Mouse (Mus musculus) liver, adult 2 months (tissue): ENCODE results near the gene Gxylt2. TPM values are rescaled to one million over a fixed set of nuclear protein-coding genes. Genes with fewer than 3 reads are reported as not detected.
A peak's percentile ranks its signal among the peaks of the same experiment; 100 is the strongest.

Experiments used
- DNase-seq: peaks from one replicate; pipeline ENCODE4 v3.0.0-alpha.2; 2011; ENCODE audit warnings: low read depth, low spot score; ENCODE audit errors: extremely low read depth
- H3K27ac ChIP-seq: fragments of 200-500 bp; replicated peaks from 2 replicates; pipeline ENCODE4 v1.5.1; 2012; ENCODE audit warnings: low read depth, mild to moderate bottlenecking, control low read depth, inconsistent platforms, low read length; ENCODE audit not compliant: insufficient read depth
- H3K27me3 ChIP-seq: fragments of 200-500 bp; 2 replicates; pipeline ENCODE4 v1.6.1; 2012; ENCODE audit warnings: mild to moderate bottlenecking, moderate library complexity, low read length, inconsistent platforms; ENCODE audit not compliant: control insufficient read depth, insufficient read depth
- H3K36me3 ChIP-seq: fragments of 200-500 bp; 2 replicates; pipeline ENCODE4 v1.6.1; 2012; ENCODE audit warnings: low read length, inconsistent platforms; ENCODE audit not compliant: control insufficient read depth, insufficient read depth
- H3K4me1 ChIP-seq: fragments of 200-500 bp; 2 replicates; pipeline ENCODE4 v1.6.1; 2011; ENCODE audit warnings: low read length; ENCODE audit not compliant: control insufficient read depth, insufficient read depth
- H3K4me3 ChIP-seq: fragments of 200-500 bp; 2 replicates; pipeline ENCODE4 v1.5.1; 2011; ENCODE audit warnings: low read depth, mild to moderate bottlenecking, control low read depth, low read length, moderate library complexity; ENCODE audit not compliant: insufficient read depth
- H3K79me2 ChIP-seq: fragments of 200-500 bp; 2 replicates; pipeline ENCODE4 v1.6.1; 2012; ENCODE audit warnings: inconsistent platforms, mild to moderate bottlenecking, low read length, moderate library complexity; ENCODE audit not compliant: control insufficient read depth, insufficient read depth
- H3K9ac ChIP-seq: fragments of 200-500 bp; 2 replicates; pipeline ENCODE4 v1.6.1; 2012; ENCODE audit warnings: low read depth, mild to moderate bottlenecking, control low read depth, inconsistent platforms, low read length
- CTCF ChIP-seq: fragments of 200-500 bp; IDR thresholded peaks from 2 replicates; pipeline ENCODE4 v1.5.1; 2011; ENCODE audit warnings: low read depth, low read length, control low read depth
- POLR2A ChIP-seq: fragments of 200-500 bp; IDR thresholded peaks from 2 replicates; pipeline ENCODE4 v1.6.1; 2011; ENCODE audit warnings: low read length, control low read depth; ENCODE audit not compliant: insufficient read depth; ENCODE audit errors: extremely low read depth
- WGBS: fragments of 180-500 bp; shearing (Covaris S2); methylation state at CpG from one replicate; pipeline ENCODE4 v1.1.7; 2018; 5-methylcytosine and 5-hydroxymethylcytosine counted together
- polyA plus RNA-seq: library from polyadenylated mRNA; depleted of rRNA; stranded (reverse); fragments of >200 nt; gene quantifications from 2 replicates; pipeline ENCODE4 v1.2.3, GENCODE M21; 2012
- total RNA-seq: library from RNA; depleted of rRNA; stranded (reverse); fragments of >200 nt; gene quantifications from 2 replicates; pipeline ENCODE4 v1.2.3, GENCODE M21; 2014

The Gxylt2 gene
- total and polyA plus RNA-seq, 2 experiments = under 0.01 TPM; not detected in 1

GRCm38 (mm10) chr6:100831188-100831587 is 126.7 kb downstream of the Gxylt2 start:
- no peak overlapping the region for H3K27ac ChIP-seq
- H3K36me3 ChIP-seq = peaks cover 8% of the 10 kb centered on the region; the same call in 1 of the 2 replicates
- TF ChIP-seq CTCF = no peak
- no peak for TF ChIP-seq POLR2A
- no peak overlapping the region for H3K4me3 ChIP-seq
- H3K27me3 ChIP-seq = no peaks in the 10 kb centered on the region
- no peak overlapping the region for H3K9ac ChIP-seq
- no peak for DNase-seq
- 80% methylated on average over 3 of the region's 3 CpGs for WGBS
- H3K4me1 ChIP-seq = peaks cover 2% of the 10 kb centered on the region
- peaks cover 10% of the 10 kb centered on the region; the same call in 1 of the 2 replicates for H3K79me2 ChIP-seq

- H3K27ac ChIP-seq = no peak overlapping the region
- no peak for TF ChIP-seq CTCF
- TF ChIP-seq POLR2A = no peak
- peak; percentile 86 for DNase-seq
- no peak overlapping the region for H3K4me3 ChIP-seq
- peaks cover 11% of the 10 kb centered on the region for H3K36me3 ChIP-seq
- H3K4me1 ChIP-seq = peaks cover 2% of the 10 kb centered on the region
- WGBS = 37% methylated on average over 6 of the region's 6 CpGs
- H3K79me2 ChIP-seq = peaks cover 12% of the 10 kb centered on the region; the same call in 1 of the 2 replicates
- H3K27me3 ChIP-seq = no peaks in the 10 kb centered on the region
- no peak overlapping the region for H3K9ac ChIP-seq
Measured at GRCm38 (mm10) chr6:100831751-100832150, 127.2 kb downstream of the Gxylt2 start.

GRCm38 (mm10) chr6:100833355-100833754 is 128.8 kb downstream of the Gxylt2 start, which contains the start of gene Ppp4r2:
TSS of gene Ppp4r2 (plus strand) at chr6:100833622.
- peak within 1 kb of the TSS; percentile 14 for H3K27ac ChIP-seq
- WGBS = 2% methylated on average over 42 of the region's 50 CpGs
- peak within 1 kb of the TSS; percentile 77 for H3K4me3 ChIP-seq
- peak; percentile 62 for DNase-seq
- H3K9ac ChIP-seq = peak within 1 kb of the TSS; percentile 70
- peaks cover 2% of the 10 kb centered on the region for H3K4me1 ChIP-seq
- TF ChIP-seq CTCF (no peak), POLR2A (0 out of 2 replicates have a peak, but pooled peaks have one; percentile 54)
- peaks cover 15% of the 10 kb centered on the region; the same call in 1 of the 2 replicates for H3K79me2 ChIP-seq
- peaks cover 20% of the 10 kb centered on the region for H3K36me3 ChIP-seq
- H3K27me3 ChIP-seq = no peaks in the 10 kb centered on the region

- under 1% methylated on average over 72 of the region's 72 CpGs for WGBS
- no peaks in the 10 kb centered on the region for H3K27me3 ChIP-seq
- peaks cover 2% of the 10 kb centered on the region for H3K4me1 ChIP-seq
- TF ChIP-seq POLR2A (no peak), CTCF (no peak)
- DNase-seq = peak; percentile 32
- peak overlapping the region; percentile 14; the same call in 1 of the 2 replicates for H3K27ac ChIP-seq
- H3K36me3 ChIP-seq = peaks cover 20% of the 10 kb centered on the region
- peaks cover 15% of the 10 kb centered on the region; the same call in 1 of the 2 replicates for H3K79me2 ChIP-seq
- H3K4me3 ChIP-seq = peak overlapping the region; percentile 77
- peak overlapping the region; percentile 70 for H3K9ac ChIP-seq
Measured at GRCm38 (mm10) chr6:100833811-100834481, 129.4 kb downstream of the Gxylt2 start.

GRCm38 (mm10) chr6:100834489-100835160 is 130.1 kb downstream of the Gxylt2 start:
- Histone ChIP-seq H3K4me1 (peaks cover 2% of the 10 kb centered on the region), H3K27me3 (no peaks in the 10 kb centered on the region), H3K4me3 (peak overlapping the region; percentile 77; the same call in 1 of the 2 replicates), H3K27ac (no peak overlapping the region), H3K36me3 (peaks cover 25% of the 10 kb centered on the region), H3K79me2 (peaks cover 15% of the 10 kb centered on the region; the same call in 1 of the 2 replicates), H3K9ac (peak overlapping the region; percentile 70)
- 15% methylated on average over 9 of the region's 9 CpGs for WGBS
- peak; percentile 28 for DNase-seq
- TF ChIP-seq CTCF = no peak
- TF ChIP-seq POLR2A = no peak

- Histone ChIP-seq H3K79me2 (peaks cover 31% of the 10 kb centered on the region), H3K27me3 (no peaks in the 10 kb centered on the region), H3K27ac (no peak overlapping the region), H3K36me3 (peaks cover 37% of the 10 kb centered on the region), H3K4me1 (peaks cover 6% of the 10 kb centered on the region), H3K4me3 (no peak overlapping the region), H3K9ac (no peak overlapping the region)
- 75% methylated on average over 4 of the region's 4 CpGs for WGBS
- DNase-seq = no peak
- TF ChIP-seq CTCF (no peak), POLR2A (no peak)
Measured at GRCm38 (mm10) chr6:100845058-100845457, 140.5 kb downstream of the Gxylt2 start.
